ENCODE assay signal across 8 mouse cellular contexts in the genomic region with DNA sequence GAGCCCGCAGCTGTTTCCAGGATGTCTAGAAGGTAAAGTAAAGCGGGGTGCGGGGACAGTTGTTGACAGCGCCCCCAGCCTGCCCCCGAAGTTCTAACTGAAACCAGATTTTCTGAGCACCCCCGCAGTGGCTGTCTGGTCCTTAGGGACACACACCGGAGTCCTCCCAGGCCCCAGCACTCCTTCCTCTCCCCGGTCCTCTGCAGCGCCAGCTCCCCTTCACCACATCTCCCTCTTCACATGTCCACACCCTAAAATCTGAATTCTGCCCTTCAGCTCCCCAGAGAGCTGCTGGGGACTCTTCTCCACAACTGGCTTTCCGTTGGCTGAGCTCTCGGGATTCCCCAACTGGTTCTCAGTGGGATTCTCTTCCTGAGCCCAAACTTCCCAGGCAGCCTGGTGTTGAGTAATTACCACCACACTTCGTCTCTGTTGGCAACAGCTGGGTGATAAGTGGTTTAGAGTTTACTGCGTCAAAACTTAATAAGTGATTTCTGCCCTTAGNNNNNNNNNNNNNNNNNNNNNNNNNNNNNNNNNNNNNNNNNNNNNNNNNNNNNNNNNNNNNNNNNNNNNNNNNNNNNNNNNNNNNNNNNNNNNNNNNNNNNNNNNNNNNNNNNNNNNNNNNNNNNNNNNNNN. TPM values are rescaled to one million over a fixed set of nuclear protein-coding genes. Genes with fewer than 3 reads are reported as not detected.
A peak's percentile ranks its signal among the peaks of the same experiment; 100 is the strongest.
DNase-seq lines count a peak whose midpoint lies in the region; ATAC-seq and TF ChIP-seq lines count a peak whose summit lies in the region.

No protein-coding gene starts in this region.

- H3K4me2 ChIP-seq in forebrain, postnatal 0 days (ENCODE audit: low read depth) = peak overlapping the region; percentile 98
- H3K4me2 ChIP-seq in liver, embryonic 12.5 days = peak overlapping the region; percentile 97
- peak overlapping the region; percentile 96 for H3K4me2 ChIP-seq in midbrain, embryonic 16.5 days (ENCODE audit: low read length)

- DNase-seq in left cerebral cortex, postnatal 4 days = peak; percentile 13
- DNase-seq in left cerebral cortex, adult 8-10 months (ENCODE audit: low spot score in 2 of 2) = no peak
- DNase-seq in forebrain, postnatal 0 days = peak; percentile 37
- DNase-seq in induced T-regulatory cell, adult 2 months (ENCODE audit: low read depth) = peak; percentile 75
- DNase-seq in cerebellum, adult 9-10 months = no peak

- H3K36me3 ChIP-seq in forebrain, postnatal 0 days (ENCODE audit: insufficient read depth) = peaks cover 9% of the 10 kb centered on the region; the same call in 1 of the 2 replicates
- H3K36me3 ChIP-seq in liver, embryonic 12.5 days = peaks cover 63% of the 10 kb centered on the region
- H3K36me3 ChIP-seq in midbrain, embryonic 16.5 days (ENCODE audit: control insufficient read depth, insufficient read depth, low read length) = no peaks in the 10 kb centered on the region

- H3K27ac ChIP-seq in bone marrow macrophage, adult 2 months (ENCODE audit: insufficient read depth, low read depth, low read length) = peak overlapping the region; percentile 99
- H3K27ac ChIP-seq in forebrain, postnatal 0 days (ENCODE audit: low read depth, low read length) = peak overlapping the region; percentile 57
- H3K27ac ChIP-seq in liver, embryonic 12.5 days = peak overlapping the region; percentile 93
- H3K27ac ChIP-seq in midbrain, embryonic 16.5 days (ENCODE audit: low read length) = peak overlapping the region; percentile 50; the same call in 1 of the 2 replicates

- ATAC-seq in forebrain, postnatal 0 days = peak; percentile 41
- ATAC-seq in liver, embryonic 12.5 days = peak; percentile 58
- ATAC-seq in midbrain, embryonic 16.5 days = peak; percentile 14; the same call in 1 of the 2 replicates

- TF ChIP-seq CTCF in bone marrow macrophage, adult 2 months (IDR thresholded peaks at IDR 0.05; ENCODE audit: low read depth, low read length) = no peak
- TF ChIP-seq CTCF in forebrain, postnatal 0 days (IDR thresholded peaks at IDR 0.05; ENCODE audit: low read depth) = peak; percentile 7; the same call in 1 of the 2 replicates

- no peaks in the 10 kb centered on the region for H3K27me3 ChIP-seq in forebrain, postnatal 0 days (ENCODE audit: insufficient read depth, low read length)
- H3K27me3 ChIP-seq in liver, embryonic 12.5 days (replicated peaks) = no peaks in the 10 kb centered on the region
- H3K27me3 ChIP-seq in midbrain, embryonic 16.5 days (ENCODE audit: control insufficient read depth, insufficient read depth, low read depth, low read length) = no peaks in the 10 kb centered on the region; the same call in 1 of the 2 replicates

- peak overlapping the region; percentile 79 for H3K4me3 ChIP-seq in bone marrow macrophage, adult 2 months (ENCODE audit: insufficient read depth, low read length)
- H3K4me3 ChIP-seq in forebrain, postnatal 0 days (ENCODE audit: low read depth, low read length) = peak overlapping the region; percentile 54
- peak overlapping the region; percentile 90 for H3K4me3 ChIP-seq in liver, embryonic 12.5 days
- peak overlapping the region; percentile 67 for H3K4me3 ChIP-seq in midbrain, embryonic 16.5 days (ENCODE audit: low read depth, low read length)

- H3K9me3 ChIP-seq in forebrain, postnatal 0 days (ENCODE audit: low read length) = no peaks in the 10 kb centered on the region
- no peaks in the 10 kb centered on the region for H3K9me3 ChIP-seq in liver, embryonic 12.5 days (replicated peaks)
- H3K9me3 ChIP-seq in midbrain, embryonic 16.5 days (replicated peaks; ENCODE audit: control insufficient read depth, low read length, poor library complexity, severe bottlenecking) = no peaks in the 10 kb centered on the region

- TF ChIP-seq POLR2A in bone marrow macrophage, adult 2 months (IDR thresholded peaks at IDR 0.05; ENCODE audit: borderline replicate concordance, low read depth, low read length) = no peak

- H3K4me1 ChIP-seq in bone marrow macrophage, adult 2 months (ENCODE audit: control insufficient read depth, insufficient read depth, low read length) = peaks cover 40% of the 10 kb centered on the region
- H3K4me1 ChIP-seq in forebrain, postnatal 0 days (ENCODE audit: insufficient read depth) = no peaks in the 10 kb centered on the region
- peaks cover 61% of the 10 kb centered on the region for H3K4me1 ChIP-seq in liver, embryonic 12.5 days
- peaks cover 6% of the 10 kb centered on the region; the same call in 1 of the 2 replicates for H3K4me1 ChIP-seq in midbrain, embryonic 16.5 days (ENCODE audit: control insufficient read depth, insufficient read depth, low read length)

- 5% methylated on average over 13 of the region's 13 CpGs for WGBS in forebrain, postnatal 0 days
- WGBS in liver, embryonic 12.5 days (ENCODE audit: insufficient replicate concordance) = 2% methylated on average over 13 of the region's 13 CpGs
- WGBS in midbrain, embryonic 16.5 days = 2% methylated on average over 13 of the region's 13 CpGs

- intact Hi-C loops in left cerebral cortex, postnatal 4 days (cut with DNase I) = no loop called here

- H3K9ac ChIP-seq in forebrain, postnatal 0 days = peak overlapping the region; percentile 61
- peak overlapping the region; percentile 96 for H3K9ac ChIP-seq in liver, embryonic 12.5 days
- H3K9ac ChIP-seq in midbrain, embryonic 16.5 days (ENCODE audit: low read depth, low read length) = peak overlapping the region; percentile 82

RNA-seq across cellular contexts. Expression of a gene that starts 0.7 kb away (rescaled TPM):
- 1 to 10 TPM; 7.0 to 7.8 TPM for total RNA-seq in left cerebral cortex, postnatal 4 days (2021)
- total RNA-seq in left cerebral cortex, adult 8-10 months (2022) = 10 to 100 TPM; 10.9 to 14.4 (median 11.8) TPM
- polyA plus RNA-seq in bone marrow macrophage, adult 2 months (2012; ENCODE audit: insufficient read depth, insufficient read length, missing spikeins) = 345 and 358 TPM in 2 replicates
- 5.0 and 7.9 TPM in 2 replicates for total RNA-seq in forebrain, postnatal 0 days (2014; rRNA removed)
- polyA plus RNA-seq in forebrain, postnatal 0 days (2015; fragmentation: Nextera tagmentation; extraction: Ambion mirVana) = 9.2 and 11.1 TPM in 2 replicates
- polyA plus RNA-seq in liver, embryonic 12.5 days (2016; fragmentation: Nextera tagmentation; extraction: Ambion mirVana) = 26.0 and 27.0 TPM in 2 replicates
- polyA plus RNA-seq in midbrain, embryonic 16.5 days (2015; fragmentation: Nextera tagmentation; extraction: Ambion mirVana) = 10.4 and 11.1 TPM in 2 replicates

RNA-seq across cellular contexts. Expression of a gene that starts 15.2 kb away (rescaled TPM):
- total RNA-seq in left cerebral cortex, postnatal 4 days (2021) = not detected
- not detected for total RNA-seq in left cerebral cortex, adult 8-10 months (2022)
- not detected in 2 replicates for polyA plus RNA-seq in bone marrow macrophage, adult 2 months (2012; ENCODE audit: insufficient read depth, insufficient read length, missing spikeins)
- total RNA-seq in forebrain, postnatal 0 days (2014; rRNA removed) = 6.1 TPM in 1 of 2 replicates, not detected in the other
- polyA plus RNA-seq in forebrain, postnatal 0 days (2015; fragmentation: Nextera tagmentation; extraction: Ambion mirVana) = not detected in 2 replicates
- polyA plus RNA-seq in liver, embryonic 12.5 days (2016; fragmentation: Nextera tagmentation; extraction: Ambion mirVana) = not detected in 2 replicates
- polyA plus RNA-seq in midbrain, embryonic 16.5 days (2015; fragmentation: Nextera tagmentation; extraction: Ambion mirVana) = not detected in 2 replicates

RNA-seq across cellular contexts. Expression of a gene that starts 34.1 kb away (rescaled TPM):
- total RNA-seq in left cerebral cortex, postnatal 4 days (2021) = 10 to 100 TPM; 26.5 to 28.6 TPM
- 10 to 100 TPM; 20.8 to 40.4 (median 27.7) TPM for total RNA-seq in left cerebral cortex, adult 8-10 months (2022)
- polyA plus RNA-seq in bone marrow macrophage, adult 2 months (2012; ENCODE audit: insufficient read depth, insufficient read length, missing spikeins) = 237 and 238 TPM in 2 replicates
- total RNA-seq in forebrain, postnatal 0 days (2014; rRNA removed) = 24.5 and 25.5 TPM in 2 replicates
- polyA plus RNA-seq in forebrain, postnatal 0 days (2015; fragmentation: Nextera tagmentation; extraction: Ambion mirVana) = 53.1 and 58.1 TPM in 2 replicates
- 63.5 and 65.7 TPM in 2 replicates for polyA plus RNA-seq in liver, embryonic 12.5 days (2016; fragmentation: Nextera tagmentation; extraction: Ambion mirVana)
- 35.4 and 38.7 TPM in 2 replicates for polyA plus RNA-seq in midbrain, embryonic 16.5 days (2015; fragmentation: Nextera tagmentation; extraction: Ambion mirVana)

Comparison
In these comparisons a context has a peak if more than half of its experiments do, and no peak if none do; other contexts are left out.
1. DNase-seq: peak in left cerebral cortex, postnatal 4 days (single experiment), forebrain, postnatal 0 days (single experiment) and induced T-regulatory cell, adult 2 months (single experiment); none in left cerebral cortex, adult 8-10 months (0 of 2) and cerebellum, adult 9-10 months (single experiment).
2. RNA of a gene that starts 0.7 kb away (polyA plus RNA-seq): 345 to 358 TPM in bone marrow macrophage, adult 2 months; 26.0 to 27.0 TPM in liver, embryonic 12.5 days, 10.4 to 11.1 TPM in midbrain, embryonic 16.5 days and 9.2 to 11.1 TPM in forebrain, postnatal 0 days; every median in the first group is over 10 times any median in the second.
3. Peak in every context shown above with its lines, with median percentiles within 50 percentile points of each other: H3K27ac ChIP-seq, H3K4me3 ChIP-seq, ATAC-seq, H3K4me2 ChIP-seq and H3K9ac ChIP-seq.